Mouse (Mus musculus): Measurements from ENCODE around the gene Me3. TPM values are rescaled to one million over a fixed set of nuclear protein-coding genes. Genes with fewer than 3 reads are reported as not detected.
A peak's percentile ranks its signal among the peaks of the same experiment; 100 is the strongest.

Gene Me3
- polyA plus RNA-seq (2015; fragmentation: Nextera tagmentation; extraction: Ambion mirVana) = 0.05 and 0.09 TPM in 2 replicates

DNA sequence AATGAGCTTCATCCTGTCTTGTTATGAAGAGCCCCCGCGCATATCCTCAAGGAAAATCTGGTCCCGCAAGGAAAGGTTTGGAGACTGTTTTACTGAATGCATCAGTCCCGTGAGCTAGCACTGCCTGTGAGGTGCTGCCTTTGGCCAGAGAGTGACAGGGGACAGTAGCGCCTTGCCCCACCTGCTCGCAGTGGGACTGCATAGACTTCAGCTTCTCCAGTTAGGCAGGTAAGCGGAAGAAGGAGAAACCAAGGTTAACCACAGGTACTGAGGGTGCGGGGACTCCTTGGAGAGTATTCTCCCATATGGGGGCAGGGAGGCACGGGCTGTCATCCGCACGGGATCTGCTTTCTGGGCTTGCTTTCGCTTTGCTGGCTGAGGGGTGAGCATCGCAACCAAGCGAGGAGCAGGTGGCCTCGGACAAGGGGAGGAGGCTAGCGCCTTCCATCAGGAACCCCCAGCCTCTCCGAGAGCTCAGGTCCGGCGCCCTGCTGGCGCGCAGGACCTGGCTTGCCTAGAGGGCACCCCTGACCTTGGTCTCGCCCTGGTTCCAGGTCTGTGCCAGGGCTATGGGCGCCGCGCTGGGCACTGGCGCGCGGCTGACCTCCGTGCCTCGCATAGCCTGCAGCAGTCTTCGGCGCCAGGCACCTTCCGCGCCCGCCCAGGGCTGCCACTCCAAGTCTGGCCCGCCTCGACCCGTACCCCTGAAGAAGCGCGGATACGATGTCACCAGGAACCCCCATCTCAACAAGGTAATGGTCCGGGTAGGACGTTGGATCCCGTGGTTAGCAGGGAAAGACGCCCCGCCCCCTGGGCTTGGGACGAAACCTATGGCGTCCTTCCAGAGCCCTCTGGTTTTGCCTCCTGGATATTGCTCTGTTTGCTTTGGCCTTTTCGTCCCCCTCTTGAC, at the start of gene Me3:
Me3 (plus strand) TSS at position 51 of the 910 bp plus-strand sequence.
- Histone ChIP-seq H3K27ac (no peak within 1 kb of the TSS), H3K4me2 (peak within 1 kb of the TSS; percentile 71), H3K9me3 (replicated peaks) (no peaks in the 10 kb centered on the region), H3K36me3 (no peaks in the 10 kb centered on the region), H3K9ac (0 out of 2 replicates have a peak within 1 kb of the TSS, but pooled peaks have one; percentile 26), H3K27me3 (peaks cover 14% of the 10 kb centered on the region), H3K4me3 (replicated peaks) (peak within 1 kb of the TSS; percentile 50), H3K4me1 (replicated peaks) (0 out of 2 replicates have a peak, but pooled peaks cover 5% of the 10 kb centered on the region)
- DNase-seq (no peak), ATAC-seq (ENCODE audit: low read depth) (no peak)
- 8% methylated on average over 49 of the region's 49 CpGs for WGBS (ENCODE audit: insufficient replicate concordance)

DNA sequence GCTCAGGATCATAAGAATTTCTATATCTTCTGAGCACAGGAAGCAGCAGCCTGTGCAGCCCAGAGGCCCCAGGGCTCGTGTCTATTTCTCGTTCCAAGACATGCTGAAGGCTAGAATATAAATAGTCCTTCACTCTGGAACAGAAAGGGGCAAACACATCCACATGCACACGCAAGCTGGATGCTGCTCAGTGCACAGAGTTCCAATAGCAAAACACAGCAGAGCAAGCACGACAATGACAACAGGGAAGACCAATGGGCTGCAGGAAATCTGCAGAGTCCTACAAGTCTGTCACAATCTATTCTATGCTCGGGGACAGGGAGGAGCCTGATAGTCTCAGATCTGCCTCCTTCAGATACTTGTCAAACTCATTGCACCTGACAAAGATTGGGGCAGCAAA, 42.2 kb upstream of the Me3 start:
- H3K9me3 ChIP-seq (replicated peaks) = no peaks in the 10 kb centered on the region
- no peak for ATAC-seq (ENCODE audit: low read depth)
- no peak for DNase-seq
- H3K9ac ChIP-seq = no peak overlapping the region
- no peaks in the 10 kb centered on the region for H3K36me3 ChIP-seq
- H3K27ac ChIP-seq = no peak overlapping the region
- H3K4me1 ChIP-seq (replicated peaks) = no peaks in the 10 kb centered on the region
- no peak overlapping the region for H3K4me3 ChIP-seq (replicated peaks)
- no peaks in the 10 kb centered on the region for H3K27me3 ChIP-seq
- H3K4me2 ChIP-seq = no peak overlapping the region
- WGBS (ENCODE audit: insufficient replicate concordance) = 44% methylated on average over 5 of the region's 5 CpGs

DNA sequence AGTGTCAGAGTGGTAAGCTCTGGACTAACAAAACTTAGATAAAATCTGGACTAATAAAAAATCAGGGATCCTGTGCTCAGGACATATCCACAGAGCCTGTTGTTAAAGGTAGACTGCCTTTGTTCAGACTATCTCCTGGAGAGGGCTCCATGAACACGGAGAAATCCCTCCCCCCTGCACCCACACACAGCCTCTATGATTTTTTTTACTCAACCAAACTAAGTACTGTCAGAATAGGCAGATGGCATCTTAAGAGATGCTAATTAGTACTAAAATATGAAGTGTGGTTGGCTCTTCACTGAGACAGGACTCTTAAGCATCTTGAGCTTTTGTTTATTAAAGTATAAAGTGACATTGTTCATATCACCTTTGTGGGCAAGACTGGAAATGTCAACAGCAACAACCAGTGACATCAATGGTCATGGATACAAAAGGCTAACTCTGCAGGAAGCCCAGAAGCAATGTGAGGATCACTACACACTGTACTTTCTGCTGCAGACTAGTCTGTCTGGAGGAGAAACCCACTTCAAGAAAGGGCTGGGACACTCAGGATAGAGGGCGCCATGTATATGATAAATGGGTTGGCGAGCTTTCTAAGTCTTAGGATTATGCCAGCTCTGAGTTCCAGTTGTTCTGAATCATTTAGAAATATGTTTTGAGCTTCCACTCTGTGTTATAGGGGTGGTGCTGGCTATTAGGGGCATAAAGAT, 41.5 kb upstream of the Me3 start:
- WGBS (ENCODE audit: insufficient replicate concordance) = 52% methylated on average over 3 of the region's 3 CpGs
- H3K4me3 ChIP-seq (replicated peaks) = no peak overlapping the region

DNA sequence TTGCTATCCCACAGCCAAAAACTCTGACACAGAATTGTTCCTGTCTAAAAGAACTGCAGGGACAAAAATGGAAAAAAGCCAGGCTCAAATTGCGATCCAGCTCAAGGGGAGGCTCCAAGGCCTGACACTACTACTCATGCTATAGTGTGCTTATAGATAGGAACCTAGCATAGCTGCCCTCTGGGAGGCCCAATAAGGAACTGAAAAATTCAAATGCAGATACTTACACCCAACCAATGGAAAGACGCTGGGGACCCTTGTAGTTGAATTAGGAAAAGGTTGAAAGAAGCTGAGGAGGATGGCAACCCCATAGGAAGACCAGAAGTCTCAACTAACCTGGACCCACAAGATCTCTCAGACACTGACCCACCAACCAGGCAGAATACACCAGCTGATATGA, 36.4 kb upstream of the Me3 start:
- H3K36me3 ChIP-seq = no peaks in the 10 kb centered on the region
- no peak overlapping the region for H3K4me2 ChIP-seq
- H3K9me3 ChIP-seq (replicated peaks) = no peaks in the 10 kb centered on the region
- H3K27me3 ChIP-seq = no peaks in the 10 kb centered on the region
- H3K9ac ChIP-seq = no peak overlapping the region
- H3K27ac ChIP-seq = no peak overlapping the region
- ATAC-seq (ENCODE audit: low read depth) (no peak), DNase-seq (no peak)
- 53% methylated on average over 2 of the region's 2 CpGs for WGBS (ENCODE audit: insufficient replicate concordance)
- no peaks in the 10 kb centered on the region for H3K4me1 ChIP-seq (replicated peaks)
- no peak overlapping the region for H3K4me3 ChIP-seq (replicated peaks)

More for the DNA sequence above, 41.5 kb upstream of the Me3 start:
- ATAC-seq (ENCODE audit: low read depth) (no peak), DNase-seq (no peak)
- no peaks in the 10 kb centered on the region for H3K9me3 ChIP-seq (replicated peaks)
- H3K27me3 ChIP-seq = no peaks in the 10 kb centered on the region
- no peak overlapping the region for H3K9ac ChIP-seq
- H3K4me1 ChIP-seq (replicated peaks) = no peaks in the 10 kb centered on the region
- no peak overlapping the region for H3K27ac ChIP-seq
- H3K36me3 ChIP-seq = no peaks in the 10 kb centered on the region
- no peak overlapping the region for H3K4me2 ChIP-seq

DNA sequence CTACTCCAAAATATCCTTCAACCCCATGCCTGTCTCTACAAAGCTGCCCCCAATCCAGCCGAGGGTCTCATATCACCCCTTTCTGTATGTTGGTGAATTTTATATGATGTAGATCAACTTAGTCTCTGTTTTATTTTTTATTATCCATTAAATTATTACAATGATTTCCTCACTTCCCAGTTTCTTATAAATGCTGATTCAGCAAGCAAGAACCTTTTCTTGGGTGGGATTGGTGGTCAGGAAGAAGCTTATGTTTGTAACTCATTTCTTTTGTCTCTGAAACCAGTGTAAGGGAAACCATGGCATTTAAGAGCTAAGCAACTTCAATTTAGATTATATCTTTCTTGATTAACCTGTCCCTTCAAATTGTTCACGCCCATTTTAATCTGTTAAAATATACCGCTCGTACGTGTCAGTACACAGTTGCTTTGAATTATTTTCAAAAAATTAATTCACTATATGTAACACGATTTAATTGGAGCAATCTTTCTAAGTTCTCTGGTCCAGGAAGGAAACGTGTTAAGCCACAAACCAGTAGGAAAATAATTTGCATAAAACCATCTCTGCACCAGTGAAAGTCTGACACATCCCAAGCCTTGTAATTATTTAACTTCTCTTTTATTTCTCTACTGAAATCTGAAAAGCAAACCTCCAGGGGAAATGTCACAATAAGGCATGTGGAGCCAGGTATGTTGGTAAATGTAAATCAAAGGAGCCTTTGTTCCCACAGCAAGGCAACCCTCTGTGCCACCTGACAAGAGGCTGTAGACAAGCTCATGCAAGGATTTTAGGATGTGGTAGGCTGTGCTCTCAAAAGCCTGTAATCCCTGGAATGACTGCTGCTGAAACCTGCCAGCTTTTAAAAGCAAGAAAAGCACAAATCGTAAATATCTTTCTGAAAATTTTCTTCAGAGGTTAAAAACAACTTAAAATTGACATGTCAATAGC, 26.3 kb upstream of the Me3 start:
- no peaks in the 10 kb centered on the region for H3K9me3 ChIP-seq (replicated peaks)
- ATAC-seq (ENCODE audit: low read depth) = no peak
- DNase-seq = no peak
- no peak overlapping the region for H3K27ac ChIP-seq
- no peaks in the 10 kb centered on the region for H3K36me3 ChIP-seq
- H3K9ac ChIP-seq = no peak overlapping the region
- 59% methylated on average over 8 of the region's 8 CpGs for WGBS (ENCODE audit: insufficient replicate concordance)
- H3K27me3 ChIP-seq = no peaks in the 10 kb centered on the region
- no peaks in the 10 kb centered on the region for H3K4me1 ChIP-seq (replicated peaks)
- H3K4me3 ChIP-seq (replicated peaks) = no peak overlapping the region
- H3K4me2 ChIP-seq = no peak overlapping the region

DNA sequence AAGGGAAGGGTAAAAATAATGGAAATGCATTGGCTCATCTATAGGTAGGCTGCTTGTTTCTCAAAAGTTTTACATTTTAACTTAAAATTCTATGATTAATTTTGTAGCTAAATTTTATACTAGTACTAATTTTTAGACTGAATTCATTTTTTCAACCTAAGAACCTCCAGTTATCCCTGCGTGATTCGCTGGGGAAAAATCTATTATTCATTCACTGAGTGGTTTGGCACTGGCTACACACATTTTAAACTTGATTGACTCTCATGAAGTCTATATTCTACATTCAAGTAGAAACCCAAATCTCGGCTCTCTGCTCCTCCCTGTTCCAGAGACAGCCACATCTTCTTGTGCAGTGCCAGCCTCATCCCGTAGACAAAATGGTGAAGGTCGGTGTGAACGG, 24.9 kb upstream of the Me3 start:
- no peaks in the 10 kb centered on the region for H3K9me3 ChIP-seq (replicated peaks)
- WGBS (ENCODE audit: insufficient replicate concordance) = 71% methylated on average over 6 of the region's 6 CpGs
- no peak for ATAC-seq (ENCODE audit: low read depth)
- no peak overlapping the region for H3K4me2 ChIP-seq
- no peaks in the 10 kb centered on the region for H3K27me3 ChIP-seq
- no peak overlapping the region for H3K27ac ChIP-seq
- H3K36me3 ChIP-seq = no peaks in the 10 kb centered on the region
- H3K9ac ChIP-seq = no peak overlapping the region
- no peak for DNase-seq
- no peaks in the 10 kb centered on the region for H3K4me1 ChIP-seq (replicated peaks)
- no peak overlapping the region for H3K4me3 ChIP-seq (replicated peaks)

DNA sequence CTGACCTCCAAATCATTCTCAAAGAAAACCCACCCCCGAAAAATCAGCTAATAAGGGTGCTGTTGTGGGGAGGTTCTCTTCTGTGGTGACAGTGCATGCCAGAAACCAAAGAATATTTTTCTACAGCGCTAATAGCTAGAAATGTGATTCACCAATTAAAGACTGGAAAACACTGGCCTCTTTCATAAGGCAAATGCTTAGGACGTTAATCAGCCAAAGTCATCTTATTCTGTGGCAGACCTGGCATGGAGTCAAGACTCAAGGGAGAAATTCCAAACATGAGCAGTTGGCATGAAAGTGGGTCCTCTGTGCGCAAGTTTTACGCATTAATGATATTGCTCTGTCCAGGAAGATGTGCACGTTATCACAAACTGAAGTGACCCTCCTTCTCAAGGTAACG, 21.0 kb upstream of the Me3 start:
- DNase-seq = no peak
- Histone ChIP-seq H3K4me2 (no peak overlapping the region), H3K4me3 (replicated peaks) (no peak overlapping the region), H3K36me3 (no peaks in the 10 kb centered on the region), H3K27ac (no peak overlapping the region), H3K4me1 (replicated peaks) (no peaks in the 10 kb centered on the region), H3K27me3 (no peaks in the 10 kb centered on the region), H3K9me3 (replicated peaks) (no peaks in the 10 kb centered on the region), H3K9ac (no peak overlapping the region)
- ATAC-seq (ENCODE audit: low read depth) = no peak
- 82% methylated on average over 7 of the region's 7 CpGs for WGBS (ENCODE audit: insufficient replicate concordance)

DNA sequence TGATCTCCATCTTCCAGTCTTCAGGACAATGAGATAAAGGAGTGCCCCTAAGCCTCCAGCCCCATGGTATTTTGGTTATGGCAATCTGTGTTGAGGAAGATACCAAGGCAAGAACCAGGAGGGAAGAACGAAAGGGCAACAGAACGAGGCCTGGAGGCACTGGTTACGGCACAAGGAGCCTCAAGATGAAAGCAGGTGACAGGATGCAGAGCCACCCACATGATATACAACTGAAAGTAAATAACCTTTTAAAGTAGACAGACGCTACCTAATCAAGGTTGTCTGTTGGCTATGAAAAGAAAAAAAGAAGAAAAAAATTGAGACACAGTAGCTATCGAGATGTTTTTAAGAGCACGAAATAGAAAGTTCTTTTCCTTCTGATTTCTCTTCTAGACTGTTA, 16.0 kb upstream of the Me3 start:
- no peak overlapping the region for H3K4me3 ChIP-seq (replicated peaks)
- H3K9me3 ChIP-seq (replicated peaks) = no peaks in the 10 kb centered on the region
- ATAC-seq (ENCODE audit: low read depth) (no peak), DNase-seq (no peak)
- no peak overlapping the region for H3K9ac ChIP-seq
- no peaks in the 10 kb centered on the region for H3K4me1 ChIP-seq (replicated peaks)
- 72% methylated on average over 6 of the region's 6 CpGs for WGBS (ENCODE audit: insufficient replicate concordance)
- no peak overlapping the region for H3K27ac ChIP-seq
- H3K36me3 ChIP-seq = no peaks in the 10 kb centered on the region
- no peak overlapping the region for H3K4me2 ChIP-seq
- no peaks in the 10 kb centered on the region for H3K27me3 ChIP-seq

DNA sequence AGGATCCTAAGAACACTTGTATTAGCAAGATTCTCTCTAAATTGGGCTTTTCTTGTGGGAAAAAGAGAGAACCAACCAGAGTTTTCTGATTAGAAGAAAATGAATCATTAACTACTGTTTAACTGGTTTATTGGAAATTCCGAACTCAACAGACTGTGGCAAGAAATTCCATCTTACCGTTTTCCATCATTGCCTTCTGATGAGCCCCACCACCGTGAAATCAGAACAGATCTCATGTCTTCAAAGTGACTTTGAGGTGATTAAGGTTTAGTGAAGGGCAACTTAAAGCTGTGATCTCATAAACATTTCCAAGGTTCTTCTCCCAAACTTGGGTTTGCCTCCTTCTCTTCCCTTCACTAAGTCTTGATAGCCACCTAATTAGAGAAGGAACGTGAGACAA, 8.9 kb upstream of the Me3 start:
- H3K27me3 ChIP-seq = no peaks in the 10 kb centered on the region

DNA sequence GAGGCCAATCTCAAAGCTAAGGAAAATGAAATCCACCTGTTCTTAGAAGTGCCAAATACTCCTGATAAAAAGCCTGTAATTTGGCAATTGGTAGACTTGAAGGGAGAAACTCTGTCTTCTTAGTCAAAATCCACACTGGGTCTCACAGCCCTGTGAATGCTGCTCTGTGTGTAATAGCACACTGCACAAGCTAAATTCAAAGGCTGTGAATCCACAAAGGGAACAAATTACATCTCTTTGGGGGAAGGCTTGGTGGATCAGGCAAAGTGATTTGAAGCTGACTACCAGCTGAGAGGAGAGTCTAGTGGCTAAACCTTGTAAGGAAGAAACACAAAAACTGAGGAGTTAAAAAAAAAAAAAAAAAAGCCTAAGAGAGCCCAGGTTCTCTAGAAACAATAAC, 4.8 kb upstream of the Me3 start:
- Histone ChIP-seq H3K27ac (no peak overlapping the region), H3K4me3 (replicated peaks) (no peak overlapping the region), H3K9ac (no peak overlapping the region), H3K36me3 (no peaks in the 10 kb centered on the region), H3K9me3 (replicated peaks) (no peaks in the 10 kb centered on the region), H3K4me1 (replicated peaks) (no peaks in the 10 kb centered on the region), H3K27me3 (peaks cover 7% of the 10 kb centered on the region), H3K4me2 (no peak overlapping the region)
- DNase-seq = no peak
- no peak for ATAC-seq (ENCODE audit: low read depth)

More for the DNA sequence above, 8.9 kb upstream of the Me3 start:
- H3K36me3 ChIP-seq = no peaks in the 10 kb centered on the region
- no peak overlapping the region for H3K4me2 ChIP-seq
- DNase-seq (no peak), ATAC-seq (ENCODE audit: low read depth) (no peak)
- H3K4me1 ChIP-seq (replicated peaks) = no peaks in the 10 kb centered on the region
- H3K9me3 ChIP-seq (replicated peaks) = no peaks in the 10 kb centered on the region
- 58% methylated on average over 4 of the region's 4 CpGs for WGBS (ENCODE audit: insufficient replicate concordance)
- no peak overlapping the region for H3K9ac ChIP-seq
- H3K4me3 ChIP-seq (replicated peaks) = no peak overlapping the region
- H3K27ac ChIP-seq = no peak overlapping the region

DNA sequence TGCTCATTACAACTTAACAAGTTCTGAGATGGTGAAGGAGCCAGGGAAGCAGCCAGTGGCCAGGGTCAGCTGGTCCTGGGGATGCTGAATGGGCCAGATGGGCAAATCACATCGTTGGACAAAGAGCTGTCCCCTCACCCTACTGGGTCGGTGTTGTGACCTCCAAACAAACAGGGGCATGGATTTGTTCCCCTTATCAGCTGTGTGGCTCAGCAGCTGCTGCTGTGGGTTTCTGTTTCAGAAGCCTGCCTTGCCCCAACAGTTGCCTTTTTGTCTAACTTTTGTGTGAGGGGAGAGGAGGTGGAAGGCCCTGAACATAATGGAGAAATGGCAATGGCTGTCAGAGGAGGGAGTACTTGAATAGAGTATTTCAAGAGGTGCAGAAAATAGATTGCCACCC, 4.2 kb upstream of the Me3 start:
- Histone ChIP-seq H3K4me3 (replicated peaks) (no peak overlapping the region), H3K27ac (no peak overlapping the region), H3K9me3 (replicated peaks) (no peaks in the 10 kb centered on the region), H3K36me3 (no peaks in the 10 kb centered on the region), H3K9ac (no peak overlapping the region), H3K27me3 (peaks cover 13% of the 10 kb centered on the region), H3K4me2 (no peak overlapping the region), H3K4me1 (replicated peaks) (0 out of 2 replicates have a peak, but pooled peaks cover 4% of the 10 kb centered on the region)
- ATAC-seq (ENCODE audit: low read depth) (no peak), DNase-seq (no peak)
- WGBS (ENCODE audit: insufficient replicate concordance) = 18% methylated on average over 2 of the region's 2 CpGs
